Mouse (Mus musculus) lung, postnatal 0 days (tissue): Measurements from ENCODE around the gene Gm20388.

ENCODE experiments used
- CTCF ChIP-seq: IDR thresholded peaks from 2 replicates; pipeline ENCODE4 v1.5.1; 2016; ENCODE audit warnings: antibody characterized with exemption, mild to moderate bottlenecking
- EP300 ChIP-seq: IDR thresholded peaks from 2 replicates; pipeline ENCODE4 v1.6.1; 2016; ENCODE audit warnings: antibody characterized with exemption, mild to moderate bottlenecking, control low read depth

GRCm38 (mm10) chr8:120619235-120620180 is 708.9 kb downstream of the Gm20388 start:
- TF ChIP-seq CTCF (no peak), EP300 (no peak)
